Mouse (Mus musculus): ENCODE measurements at regions not wholly inside any gene's neighbourhood (a gene's known extent, or its start where the extent isn't known, plus 50 kb on each side); places are given as distances from the start of the nearest gene placed in this dataset.

DNA sequence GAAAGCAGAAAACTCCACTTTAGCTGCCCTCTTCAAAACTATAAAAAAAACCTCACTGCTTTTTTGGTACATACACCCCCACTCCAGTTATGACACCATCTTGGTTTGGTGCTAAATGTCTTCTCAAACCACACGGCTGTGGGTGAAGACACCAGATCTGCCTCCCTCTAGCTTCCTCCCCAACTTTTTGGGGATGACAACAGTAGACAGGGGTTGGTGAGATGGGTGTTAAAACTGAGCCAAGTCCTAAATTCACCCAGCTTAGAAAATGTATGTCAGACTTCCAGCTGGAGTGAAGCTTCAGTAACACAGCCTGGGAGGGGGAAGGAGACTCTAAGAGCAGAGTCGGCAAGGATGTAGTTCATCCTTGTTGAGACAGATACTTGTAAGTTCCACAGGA is 147.1 kb upstream of the F13a1 start:
- TF ChIP-seq CTCF (IDR thresholded peaks at IDR 0.05; ENCODE audit: borderline replicate concordance, insufficient read depth, low read length) (no peak), POLR2A (IDR thresholded peaks at IDR 0.05; ENCODE audit: low read depth, low read length) (no peak)

Data from embryonic fibroblast, embryonic 13.5 days (primary cell).